Mouse (Mus musculus) ES-Bruce4 (cell line): ENCODE data around the gene Galr2. TPM values are rescaled to one million over a fixed set of nuclear protein-coding genes. Genes with fewer than 3 reads are reported as not detected.

Experiments
- H3K27ac ChIP-seq: 2 replicates; pipeline ENCODE4 v1.5.1; 2012; ENCODE audit warnings: low read length, inconsistent platforms; ENCODE audit not compliant: insufficient read depth
- H3K27me3 ChIP-seq: 2 replicates; pipeline ENCODE4 v1.6.1; 2012; ENCODE audit warnings: mild to moderate bottlenecking, low read length, inconsistent platforms; ENCODE audit not compliant: control insufficient read depth, poor library complexity, insufficient read depth, severe bottlenecking
- H3K36me3 ChIP-seq: 2 replicates; pipeline ENCODE4 v1.6.1; 2012; ENCODE audit warnings: inconsistent platforms, mild to moderate bottlenecking, low read length, moderate library complexity; ENCODE audit not compliant: control insufficient read depth, poor library complexity, insufficient read depth, severe bottlenecking
- H3K4me1 ChIP-seq: one replicate; pipeline ENCODE4 v1.8.1; 2011; ENCODE audit warnings: low read length; ENCODE audit not compliant: control insufficient read depth, insufficient read depth
- H3K4me3 ChIP-seq: 2 replicates; pipeline ENCODE4 v1.5.1; 2011; ENCODE audit warnings: low read depth, mild to moderate bottlenecking, low read length
- H3K9ac ChIP-seq: 2 replicates; pipeline ENCODE4 v1.6.1; 2012; ENCODE audit warnings: low read depth, mild to moderate bottlenecking, inconsistent platforms; ENCODE audit not compliant: poor library complexity, severe bottlenecking
- H3K9me3 ChIP-seq: replicated peaks from 2 replicates; pipeline ENCODE4 v1.6.1; 2012; ENCODE audit warnings: mild to moderate bottlenecking, low read length, inconsistent platforms; ENCODE audit not compliant: control insufficient read depth, poor library complexity, insufficient read depth, severe bottlenecking
- CTCF ChIP-seq: IDR thresholded peaks from one replicate; pipeline ENCODE4 v1.8.1; 2011; ENCODE audit warnings: low read depth, low read length
- EP300 ChIP-seq: IDR thresholded peaks from 2 replicates; pipeline ENCODE4 v1.6.1; 2011; ENCODE audit warnings: low read depth, low read length; ENCODE audit not compliant: insufficient read depth
- POLR2A ChIP-seq: IDR thresholded peaks from one replicate; pipeline ENCODE4 v1.8.1; 2011; ENCODE audit warnings: low read length; ENCODE audit not compliant: insufficient read depth
- polyA plus RNA-seq: library from polyadenylated mRNA; stranded (reverse); fragments of >200 nt; gene quantifications from 2 replicates; pipeline ENCODE4 v1.2.4, GENCODE M21; 2011; ENCODE audit warnings: low read depth; ENCODE audit not compliant: missing spikeins, insufficient read depth, insufficient read length

The Galr2 gene
- polyA plus RNA-seq, 1 experiment, result 0.61 TPM

- no peak overlapping the region for H3K4me3 ChIP-seq
- H3K9ac ChIP-seq, result no peak overlapping the region
- no peaks in the 10 kb centered on the region for H3K27me3 ChIP-seq
- H3K4me1 ChIP-seq, result no peaks in the 10 kb centered on the region
- no peaks in the 10 kb centered on the region for H3K9me3 ChIP-seq
- TF ChIP-seq POLR2A, result no peak
- no peak for TF ChIP-seq EP300
- no peak for TF ChIP-seq CTCF
- H3K27ac ChIP-seq, result no peak overlapping the region
- H3K36me3 ChIP-seq, result no peaks in the 10 kb centered on the region
These were observed 5.0 kb downstream of the Galr2 start for GRCm38 (mm10) chr11:116285770-116286191.

GRCm38 (mm10) chr11:116287351-116287750 lies 6.6 kb downstream of the Galr2 start:
- TF ChIP-seq EP300 (no peak), POLR2A (no peak), CTCF (no peak)
- H3K4me3 ChIP-seq, result no peak overlapping the region
- H3K36me3 ChIP-seq, result no peaks in the 10 kb centered on the region
- no peak overlapping the region for H3K27ac ChIP-seq
- H3K9me3 ChIP-seq, result no peaks in the 10 kb centered on the region
- no peak overlapping the region for H3K9ac ChIP-seq
- H3K4me1 ChIP-seq, result no peaks in the 10 kb centered on the region
- H3K27me3 ChIP-seq, result no peaks in the 10 kb centered on the region

- Histone ChIP-seq H3K27ac (no peak overlapping the region), H3K9ac (no peak overlapping the region), H3K9me3 (no peaks in the 10 kb centered on the region), H3K36me3 (no peaks in the 10 kb centered on the region), H3K4me1 (peaks cover 3% of the 10 kb centered on the region), H3K4me3 (no peak overlapping the region), H3K27me3 (no peaks in the 10 kb centered on the region)
- TF ChIP-seq EP300, result no peak
- TF ChIP-seq POLR2A, result no peak
- no peak for TF ChIP-seq CTCF
These were observed 9.8 kb downstream of the Galr2 start for GRCm38 (mm10) chr11:116290556-116290955.

GRCm38 (mm10) chr11:116292401-116292800 lies 11.7 kb downstream of the Galr2 start:
- no peak overlapping the region for H3K9ac ChIP-seq
- no peaks in the 10 kb centered on the region for H3K27me3 ChIP-seq
- no peaks in the 10 kb centered on the region for H3K9me3 ChIP-seq
- peaks cover 3% of the 10 kb centered on the region for H3K4me1 ChIP-seq
- H3K4me3 ChIP-seq, result no peak overlapping the region
- no peak overlapping the region for H3K27ac ChIP-seq
- H3K36me3 ChIP-seq, result no peaks in the 10 kb centered on the region
- TF ChIP-seq EP300 (no peak), CTCF (no peak), POLR2A (no peak)

GRCm38 (mm10) chr11:116293538-116294137 lies 12.9 kb downstream of the Galr2 start:
- no peaks in the 10 kb centered on the region for H3K36me3 ChIP-seq
- H3K27me3 ChIP-seq, result no peaks in the 10 kb centered on the region
- no peak overlapping the region for H3K27ac ChIP-seq
- no peak overlapping the region for H3K4me3 ChIP-seq
- peaks cover 3% of the 10 kb centered on the region for H3K4me1 ChIP-seq
- H3K9ac ChIP-seq, result no peak overlapping the region
- TF ChIP-seq CTCF (no peak), POLR2A (no peak), EP300 (no peak)
- H3K9me3 ChIP-seq, result no peaks in the 10 kb centered on the region

GRCm38 (mm10) chr11:116294319-116294718 lies 13.6 kb downstream of the Galr2 start:
- TF ChIP-seq POLR2A (no peak), CTCF (peak; percentile 83)
- H3K27me3 ChIP-seq, result no peaks in the 10 kb centered on the region
- peaks cover 3% of the 10 kb centered on the region for H3K4me1 ChIP-seq
- H3K4me3 ChIP-seq, result no peak overlapping the region
- H3K27ac ChIP-seq, result no peak overlapping the region
- no peaks in the 10 kb centered on the region for H3K9me3 ChIP-seq
- no peaks in the 10 kb centered on the region for H3K36me3 ChIP-seq
- no peak overlapping the region for H3K9ac ChIP-seq
